Mouse (Mus musculus) MEL (cell line): ENCODE measurements around the gene Frmd4b. TPM values are rescaled to one million over a fixed set of nuclear protein-coding genes. Genes with fewer than 3 reads are reported as not detected.

Experiments used
- DNase-seq: peaks from one replicate; pipeline ENCODE4 v3.0.0; 2011; ENCODE audit warnings: low read depth, low spot score
- H3K27ac ChIP-seq: 2 replicates; pipeline ENCODE4 v1.5.1; 2012; ENCODE audit warnings: low read depth, mild to moderate bottlenecking, control low read depth, low read length, moderate library complexity; ENCODE audit not compliant: control insufficient read depth
- H3K27me3 ChIP-seq, 2 experiments: fragments of 150-350 bp in 1 of 2; sonication (generic) in 1 of 2; 2 replicates each; pipeline ENCODE4 v1.6.1; 2012; ENCODE audit warnings: low read length in 2 of 2, mild to moderate bottlenecking in 2 of 2, improper control_type of control experiment in 1 of 2, moderate library complexity in 1 of 2; ENCODE audit not compliant: insufficient read depth in 2 of 2, control insufficient read depth in 1 of 2
- H3K36me3 ChIP-seq, 2 experiments: 2 replicates each; pipeline ENCODE4 v1.6.1; 2012 to 2014; ENCODE audit warnings: low read length in 2 of 2, improper control_type of control experiment in 1 of 2, inconsistent platforms in 1 of 2, mild to moderate bottlenecking in 1 of 2; ENCODE audit not compliant: insufficient read depth in 2 of 2, control insufficient read depth in 1 of 2
- H3K4me1 ChIP-seq, 2 experiments: fragments of 150-350 bp in 1 of 2; sonication (generic) in 1 of 2; 2 replicates each; pipeline ENCODE4 v1.6.1; 2012; ENCODE audit warnings: low read length in 2 of 2, improper control_type of control experiment in 1 of 2, mild to moderate bottlenecking in 1 of 2; ENCODE audit not compliant: insufficient read depth in 2 of 2, control insufficient read depth in 1 of 2
- H3K4me3 ChIP-seq, 2 experiments: fragments of 150-350 bp in 1 of 2; sonication (generic) in 1 of 2; 2 replicates each; pipeline ENCODE4 v1.5.1; 2012; ENCODE audit warnings: low read depth in 2 of 2, low read length in 2 of 2, mild to moderate bottlenecking in 2 of 2, moderate library complexity in 2 of 2, control low read depth in 1 of 2, improper control_type of control experiment in 1 of 2; ENCODE audit not compliant: control insufficient read depth in 1 of 2, insufficient read depth in 1 of 2
- H3K79me2 ChIP-seq: 2 replicates; pipeline ENCODE4 v1.6.1; 2012; ENCODE audit warnings: mild to moderate bottlenecking, low read length, moderate library complexity; ENCODE audit not compliant: control insufficient read depth, poor library complexity, insufficient read depth
- H3K9ac ChIP-seq: 2 replicates; pipeline ENCODE4 v1.6.1; 2012; ENCODE audit warnings: low read depth, mild to moderate bottlenecking, control low read depth, low read length, moderate library complexity; ENCODE audit not compliant: control insufficient read depth, poor library complexity, severe bottlenecking
- H3K9me3 ChIP-seq: fragments of 150-350 bp; sonication (generic); replicated peaks from 2 replicates; pipeline ENCODE4 v1.6.1; 2012; ENCODE audit warnings: mild to moderate bottlenecking, low read length, improper control_type of control experiment, moderate library complexity; ENCODE audit not compliant: insufficient read depth
- CHD1 ChIP-seq: IDR thresholded peaks from 2 replicates; pipeline ENCODE4 v1.6.1; 2012; ENCODE audit warnings: low read depth, mild to moderate bottlenecking, inconsistent platforms, low read length, improper control_type of control experiment
- CTCF ChIP-seq, 3 experiments: IDR thresholded peaks in 2 of 3; conservative IDR thresholded peaks in 1 of 3; 2 replicates each; pipeline ENCODE4 v1.5.1; 2011 to 2012; ENCODE audit warnings: low read length in 3 of 3, low read depth in 2 of 3, mild to moderate bottlenecking in 2 of 3, improper control_type of control experiment in 1 of 3, inconsistent platforms in 1 of 3, mixed read lengths in 1 of 3, moderate library complexity in 1 of 3; ENCODE audit not compliant: control insufficient read depth in 1 of 3, insufficient read depth in 1 of 3, poor library complexity in 1 of 3, severe bottlenecking in 1 of 3
- E2F4 ChIP-seq: IDR thresholded peaks from 2 replicates; pipeline ENCODE4 v1.6.1; 2011; ENCODE audit warnings: low read depth, low read length, improper control_type of control experiment, borderline replicate concordance
- ELF1 ChIP-seq: IDR thresholded peaks from 2 replicates; pipeline ENCODE4 v1.6.1; 2014; ENCODE audit warnings: low read depth, mild to moderate bottlenecking, inconsistent platforms, low read length, improper control_type of control experiment, moderate library complexity
- EP300 ChIP-seq, 2 experiments: IDR thresholded peaks; 2 replicates each; pipeline ENCODE4 v1.6.1; 2011; ENCODE audit warnings: improper control_type of control experiment in 2 of 2, low read length in 2 of 2, low read depth in 1 of 2, mild to moderate bottlenecking in 1 of 2
- GABPA ChIP-seq: IDR thresholded peaks from 2 replicates; pipeline ENCODE4 v1.6.1; 2012; ENCODE audit warnings: low read depth, mild to moderate bottlenecking, inconsistent platforms, low read length, improper control_type of control experiment, moderate library complexity
- MAX ChIP-seq: IDR thresholded peaks from 2 replicates; pipeline ENCODE4 v1.6.1; 2011; ENCODE audit warnings: low read length, improper control_type of control experiment
- MEF2A ChIP-seq: IDR thresholded peaks from 2 replicates; pipeline ENCODE4 v1.6.1; 2014; ENCODE audit warnings: low read depth, mild to moderate bottlenecking, inconsistent platforms, low read length, improper control_type of control experiment; ENCODE audit not compliant: poor library complexity, insufficient replicate concordance, severe bottlenecking; ENCODE audit errors: extremely low read depth
- MXI1 ChIP-seq: IDR thresholded peaks from 2 replicates; pipeline ENCODE4 v1.6.1; 2011; ENCODE audit warnings: mild to moderate bottlenecking, low read depth, low read length, improper control_type of control experiment
- MYC ChIP-seq: IDR thresholded peaks from 2 replicates; pipeline ENCODE4 v1.6.1; 2011; ENCODE audit warnings: low read depth, mild to moderate bottlenecking, low read length, improper control_type of control experiment, moderate library complexity
- NRF1 ChIP-seq: IDR thresholded peaks from 2 replicates; pipeline ENCODE4 v1.6.1; 2014; ENCODE audit warnings: low read depth, mild to moderate bottlenecking, inconsistent platforms, low read length, improper control_type of control experiment, moderate library complexity; ENCODE audit not compliant: poor library complexity, insufficient read depth, severe bottlenecking
- POLR2A ChIP-seq, 2 experiments: IDR thresholded peaks; 2 replicates each; pipeline ENCODE4 v1.6.1; 2011 to 2012; ENCODE audit warnings: low read length in 2 of 2, mild to moderate bottlenecking in 2 of 2, control low read depth in 1 of 2, improper control_type of control experiment in 1 of 2, low read depth in 1 of 2, moderate library complexity in 1 of 2; ENCODE audit not compliant: control insufficient read depth in 1 of 2, insufficient read depth in 1 of 2, poor library complexity in 1 of 2
- POLR2AphosphoS2 ChIP-seq: IDR thresholded peaks from 2 replicates; pipeline ENCODE4 v1.6.1; 2011; ENCODE audit warnings: low read length, improper control_type of control experiment
- POLR2AphosphoS5 ChIP-seq: IDR thresholded peaks from 2 replicates; pipeline ENCODE4 v1.6.1; 2012; ENCODE audit warnings: low read depth, borderline replicate concordance, mild to moderate bottlenecking, inconsistent platforms, low read length, moderate library complexity, mixed read lengths
- RAD21 ChIP-seq: IDR thresholded peaks from 2 replicates; pipeline ENCODE4 v1.6.1; 2011; ENCODE audit warnings: mild to moderate bottlenecking, low read depth, low read length, improper control_type of control experiment
- RCOR1 ChIP-seq: IDR thresholded peaks from 2 replicates; pipeline ENCODE4 v1.6.1; 2012; ENCODE audit warnings: low read depth, mild to moderate bottlenecking, inconsistent platforms, low read length, improper control_type of control experiment
- TCF12 ChIP-seq: IDR thresholded peaks from 2 replicates; pipeline ENCODE4 v1.6.1; 2014; ENCODE audit warnings: low read depth, mild to moderate bottlenecking, inconsistent platforms, low read length, improper control_type of control experiment, moderate library complexity
- USF1 ChIP-seq: IDR thresholded peaks from 2 replicates; pipeline ENCODE4 v1.6.1; 2014; ENCODE audit warnings: low read depth, mild to moderate bottlenecking, inconsistent platforms, low read length, improper control_type of control experiment, moderate library complexity
- ZC3H11A ChIP-seq: IDR thresholded peaks from 2 replicates; pipeline ENCODE4 v1.6.1; 2012; ENCODE audit warnings: low read depth, mild to moderate bottlenecking, inconsistent platforms, low read length, improper control_type of control experiment
- ZMIZ1 ChIP-seq: IDR thresholded peaks from 2 replicates; pipeline ENCODE4 v1.6.1; 2012; ENCODE audit warnings: low read depth, mild to moderate bottlenecking, inconsistent platforms, low read length, improper control_type of control experiment, moderate library complexity
- polyA plus RNA-seq, 2 experiments: library from polyadenylated mRNA; stranded (reverse) in 1 of 2; unstranded in 1 of 2; fragments of >175 nt in 1 of 2; fragments of >200 nt in 1 of 2; gene quantifications; 2 replicates each; pipeline versions ENCODE4 v1.2.1 to v1.2.4; 2012; ENCODE audit warnings: low replicate concordance in 2 of 2, low read depth in 1 of 2; ENCODE audit not compliant: insufficient read length in 2 of 2, insufficient read depth in 1 of 2, missing spikeins in 1 of 2
- total RNA-seq: library from RNA; depleted of rRNA; stranded (reverse); fragments of 300-350 nt; gene quantifications from 2 replicates; pipeline ENCODE4 v1.2.3, GENCODE M21; 2012

Frmd4b gene
- total and polyA plus RNA-seq, 3 experiments, result 0.18 TPM; not detected in 2

- H3K27ac ChIP-seq, result no peak overlapping the region
- H3K9ac ChIP-seq, result no peak overlapping the region
- DNase-seq, result no peak
- no peak overlapping the region for H3K4me3 ChIP-seq
- H3K79me2 ChIP-seq, result no peaks in the 10 kb centered on the region
- H3K9me3 ChIP-seq, result no peaks in the 10 kb centered on the region
- H3K4me1 ChIP-seq, result no peaks in the 10 kb centered on the region
- no peaks in the 10 kb centered on the region for H3K27me3 ChIP-seq
- H3K36me3 ChIP-seq, result no peaks in the 10 kb centered on the region
- TF ChIP-seq ZMIZ1 (no peak), CTCF (IDR thresholded peaks at IDR 0.05 in 2 of 3, conservative IDR thresholded peaks at IDR 0.05 in 1 of 3; ENCODE audit: control insufficient read depth in 1 of 3, insufficient read depth in 1 of 3, low read depth in 2 of 3, low read length in 3 of 3, poor library complexity in 1 of 3, severe bottlenecking in 1 of 3) (no peak), EP300 (IDR thresholded peaks at IDR 0.05; ENCODE audit: low read depth in 1 of 2, low read length in 2 of 2) (no peak), TCF12 (no peak), MEF2A (no peak), ELF1 (no peak), MAX (no peak), POLR2AphosphoS5 (no peak), RCOR1 (no peak), CHD1 (no peak), GABPA (no peak), MXI1 (no peak), NRF1 (no peak), E2F4 (no peak), RAD21 (no peak)
- TF ChIP-seq, all 39 proteins: peak for 0
Measured at GRCm38 (mm10) chr6:97586024-97586423, 31.3 kb downstream of the Frmd4b start.

- H3K4me3 ChIP-seq, result no peak overlapping the region
- H3K79me2 ChIP-seq, result no peaks in the 10 kb centered on the region
- no peaks in the 10 kb centered on the region for H3K4me1 ChIP-seq
- no peaks in the 10 kb centered on the region for H3K36me3 ChIP-seq
- no peak overlapping the region for H3K9ac ChIP-seq
- TF ChIP-seq POLR2AphosphoS5 (no peak), ELF1 (no peak), RAD21 (no peak), E2F4 (no peak), ZC3H11A (no peak), MEF2A (no peak), USF1 (no peak), POLR2AphosphoS2 (no peak), EP300 (IDR thresholded peaks at IDR 0.05; ENCODE audit: low read depth in 1 of 2, low read length in 2 of 2) (no peak), POLR2A (IDR thresholded peaks at IDR 0.05; ENCODE audit: control insufficient read depth in 1 of 2, insufficient read depth in 1 of 2, low read depth in 1 of 2, low read length in 2 of 2, poor library complexity in 1 of 2) (no peak), MYC (no peak)
- DNase-seq, result no peak
- no peaks in the 10 kb centered on the region for H3K27me3 ChIP-seq
- H3K27ac ChIP-seq, result no peak overlapping the region
- H3K9me3 ChIP-seq, result no peaks in the 10 kb centered on the region
Measured at GRCm38 (mm10) chr6:97582748-97583147, 34.6 kb downstream of the Frmd4b start.
